Mouse (Mus musculus) lung, postnatal 0 days (tissue): ENCODE measurements at regions not wholly inside any gene's neighbourhood (a gene's known extent, or its start where the extent isn't known, plus 50 kb on each side); places are given as distances from the start of the nearest gene placed in this dataset.

Experiments
- ATAC-seq: fragments of 200-750 bp; cut with Nextera tagmentation; 2 replicates; pipeline ENCODE4 v1.8.0; 2017; ENCODE audit warnings: moderate library complexity
- DNase-seq: peaks from one replicate; pipeline ENCODE4 v3.0.0-alpha.2; 2016; ENCODE audit warnings: low spot score
- H3K27ac ChIP-seq: fragments of 300-500 bp; sonication (generic); 2 replicates; pipeline ENCODE4 v1.5.1; 2014; ENCODE audit warnings: antibody characterized with exemption, mild to moderate bottlenecking, low read length, mixed read lengths
- H3K27me3 ChIP-seq: fragments of 300-500 bp; sonication (generic); replicated peaks from 2 replicates; pipeline ENCODE4 v1.6.1; 2014; ENCODE audit warnings: low read length, mixed read lengths; ENCODE audit not compliant: insufficient read depth
- H3K36me3 ChIP-seq: fragments of 300-500 bp; sonication (generic); 2 replicates; pipeline ENCODE4 v1.6.1; 2014; ENCODE audit warnings: low read length, mixed read lengths; ENCODE audit not compliant: insufficient read depth
- H3K4me1 ChIP-seq: fragments of 300-500 bp; sonication (generic); 2 replicates; pipeline ENCODE4 v1.6.1; 2014; ENCODE audit warnings: antibody characterized with exemption, low read depth, low read length, mixed read lengths; ENCODE audit not compliant: insufficient read depth
- H3K4me2 ChIP-seq: fragments of 300-500 bp; sonication (generic); replicated peaks from 2 replicates; pipeline ENCODE4 v1.6.1; 2014; ENCODE audit warnings: low read depth, mild to moderate bottlenecking, low read length, moderate library complexity, mixed read lengths
- H3K4me3 ChIP-seq: fragments of 300-500 bp; sonication (generic); 2 replicates; pipeline ENCODE4 v1.5.1; 2014; ENCODE audit warnings: low read depth, low read length
- H3K9ac ChIP-seq: fragments of 300-500 bp; sonication (generic); replicated peaks from 2 replicates; pipeline ENCODE4 v1.6.1; 2014; ENCODE audit warnings: low read depth, mild to moderate bottlenecking
- H3K9me3 ChIP-seq: fragments of 300-500 bp; sonication (generic); 2 replicates; pipeline ENCODE4 v1.6.1; 2016; ENCODE audit warnings: low read length, mixed read lengths
- CTCF ChIP-seq: IDR thresholded peaks from 2 replicates; pipeline ENCODE4 v1.5.1; 2016; ENCODE audit warnings: antibody characterized with exemption, mild to moderate bottlenecking
- EP300 ChIP-seq: IDR thresholded peaks from 2 replicates; pipeline ENCODE4 v1.6.1; 2016; ENCODE audit warnings: antibody characterized with exemption, mild to moderate bottlenecking, control low read depth
- WGBS: fragments of 180-500 bp; shearing (Covaris S2); extraction: QIAGEN DNeasy Blood & Tissue Kit; methylation state at CpG from one replicate; pipeline ENCODE4 v1.1.7; 2014; 5-methylcytosine and 5-hydroxymethylcytosine counted together

DNA sequence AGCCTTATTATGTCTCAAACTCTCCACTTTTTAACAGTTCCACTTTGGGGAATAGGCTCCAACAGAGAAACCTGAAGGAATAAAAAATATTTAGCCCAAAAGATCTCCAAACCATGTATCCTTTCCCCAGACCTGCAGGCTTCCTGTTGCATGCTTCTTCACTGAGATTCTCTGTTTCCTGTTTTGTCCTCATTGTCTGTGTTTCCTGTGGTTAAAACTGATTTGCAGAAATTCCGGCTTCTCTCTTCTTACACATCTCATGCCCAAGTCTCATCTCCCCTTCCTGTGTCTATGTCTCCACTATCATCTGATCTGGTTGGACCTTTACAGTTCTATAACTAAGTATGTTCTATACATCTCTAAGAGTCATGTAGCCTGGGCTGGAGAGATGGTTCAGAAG, 3482.2 kb upstream of the Gm7489 start:
- Histone ChIP-seq H3K4me3 (no peak overlapping the region), H3K27ac (no peak overlapping the region), H3K27me3 (no peaks in the 10 kb centered on the region), H3K9ac (no peak overlapping the region), H3K36me3 (no peaks in the 10 kb centered on the region), H3K4me2 (no peak overlapping the region), H3K4me1 (no peaks in the 10 kb centered on the region), H3K9me3 (no peaks in the 10 kb centered on the region)
- peak; percentile 7 for DNase-seq
- ATAC-seq = no peak
- WGBS = 78% methylated on average over 1 of the region's 1 CpGs
- no peak for TF ChIP-seq CTCF

DNA sequence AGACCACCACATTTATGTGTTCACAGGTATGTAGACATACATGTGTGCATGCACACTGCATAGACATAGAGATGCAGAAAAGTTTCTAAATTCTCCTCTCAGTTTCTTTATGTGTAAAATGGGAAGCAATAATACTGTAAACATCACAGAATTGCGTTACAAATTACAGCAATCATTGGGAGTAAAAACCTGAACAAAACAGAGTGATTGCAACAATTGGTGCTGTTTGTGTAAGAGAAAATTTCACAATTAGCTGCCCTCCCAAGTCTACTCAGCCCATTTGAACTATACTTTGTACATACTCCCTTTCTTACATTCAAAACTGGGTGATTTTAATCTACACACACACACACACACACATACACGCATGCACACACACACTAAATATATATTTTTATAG, 3480.8 kb upstream of the Gm7489 start:
- 79% methylated on average over 2 of the region's 2 CpGs for WGBS
- no peak for ATAC-seq
- Histone ChIP-seq H3K9ac (no peak overlapping the region), H3K4me3 (no peak overlapping the region), H3K36me3 (no peaks in the 10 kb centered on the region), H3K4me1 (no peaks in the 10 kb centered on the region), H3K27me3 (no peaks in the 10 kb centered on the region), H3K4me2 (no peak overlapping the region), H3K27ac (no peak overlapping the region), H3K9me3 (no peaks in the 10 kb centered on the region)
- TF ChIP-seq EP300 = no peak
- no peak for TF ChIP-seq CTCF
- DNase-seq = no peak

DNA sequence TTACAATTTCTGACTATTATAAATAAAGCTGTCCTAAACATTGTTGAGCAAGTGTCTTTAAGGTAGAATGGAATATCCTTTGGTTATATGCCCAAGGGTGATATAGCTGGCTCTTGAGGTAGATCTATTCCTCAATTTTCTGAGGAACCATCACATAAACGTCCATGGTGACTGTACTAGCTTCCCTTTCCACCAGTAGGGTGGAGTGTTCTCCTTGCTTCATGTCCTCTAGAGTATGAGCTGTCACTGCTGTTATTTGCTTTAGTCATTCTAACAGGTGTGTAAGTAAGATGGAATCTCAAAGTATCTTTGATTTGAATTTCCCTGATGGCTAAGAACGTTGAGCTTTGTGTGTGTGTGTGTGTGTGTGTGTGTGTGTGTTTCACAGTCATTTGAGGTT, 3475.7 kb upstream of the Gm7489 start:
- Histone ChIP-seq H3K4me2 (no peak overlapping the region), H3K9ac (no peak overlapping the region), H3K27me3 (no peaks in the 10 kb centered on the region), H3K4me3 (no peak overlapping the region), H3K27ac (no peak overlapping the region), H3K9me3 (0 out of 2 replicates have a peak, but pooled peaks cover 2% of the 10 kb centered on the region), H3K4me1 (no peaks in the 10 kb centered on the region), H3K36me3 (no peaks in the 10 kb centered on the region)
- ATAC-seq (no peak), DNase-seq (no peak)
- WGBS = 35% methylated on average over 2 of the region's 2 CpGs
- no peak for TF ChIP-seq CTCF
- no peak for TF ChIP-seq EP300

DNA sequence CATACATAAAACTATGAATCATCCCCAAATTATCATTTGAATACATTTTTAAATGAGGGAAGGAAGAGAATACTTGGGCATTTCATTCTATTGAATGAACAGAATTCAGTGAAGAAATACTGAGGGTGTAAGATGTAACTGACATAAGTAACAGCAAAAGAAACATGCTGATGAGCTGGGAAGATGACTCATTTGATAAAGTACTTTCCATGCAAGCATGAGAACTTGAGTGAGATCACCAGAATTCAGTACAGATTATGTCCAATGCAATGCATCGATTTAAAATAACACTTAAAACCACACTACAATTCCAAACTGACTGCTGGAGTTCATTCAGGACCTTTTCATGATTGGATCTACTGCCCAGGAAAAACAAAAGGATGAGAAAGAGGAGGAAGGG, 3467.1 kb upstream of the Gm7489 start:
- Histone ChIP-seq H3K9ac (no peak overlapping the region), H3K4me3 (no peak overlapping the region), H3K36me3 (no peaks in the 10 kb centered on the region), H3K27me3 (no peaks in the 10 kb centered on the region), H3K27ac (no peak overlapping the region), H3K4me2 (no peak overlapping the region), H3K9me3 (no peaks in the 10 kb centered on the region), H3K4me1 (no peaks in the 10 kb centered on the region)
- WGBS = 91% methylated on average over 1 of the region's 1 CpGs
- ATAC-seq (no peak), DNase-seq (no peak)
- TF ChIP-seq CTCF = no peak

DNA sequence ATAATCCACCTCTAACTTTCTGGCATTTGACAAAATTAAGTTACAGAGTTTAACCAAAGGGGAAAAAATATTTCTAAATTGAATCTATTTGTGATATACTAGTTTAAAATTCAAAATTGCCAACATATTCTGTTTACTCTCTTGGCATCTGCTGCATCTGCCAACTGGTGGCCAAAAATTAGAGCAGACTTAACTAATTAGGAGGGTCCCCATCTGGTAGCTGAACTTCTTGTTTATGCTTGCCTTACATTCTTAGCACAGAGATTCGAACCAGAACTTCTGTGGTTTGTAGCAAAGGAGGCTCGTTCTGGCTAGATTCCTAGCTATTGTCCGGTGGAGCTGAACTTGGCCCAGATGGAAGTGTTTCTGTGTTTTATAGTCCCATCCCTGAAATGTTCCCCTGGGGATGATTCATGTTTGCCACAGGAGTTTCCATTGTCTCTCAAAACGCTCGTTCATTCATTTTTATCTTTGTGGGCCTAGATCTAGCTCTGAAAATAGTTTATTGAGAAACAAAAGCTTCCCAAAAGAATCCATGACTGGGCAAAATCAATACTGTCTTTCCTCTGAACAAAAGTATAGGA, 3461.5 kb upstream of the Gm7489 start:
- no peak overlapping the region for H3K4me3 ChIP-seq
- no peak for DNase-seq
- no peak for ATAC-seq

DNA sequence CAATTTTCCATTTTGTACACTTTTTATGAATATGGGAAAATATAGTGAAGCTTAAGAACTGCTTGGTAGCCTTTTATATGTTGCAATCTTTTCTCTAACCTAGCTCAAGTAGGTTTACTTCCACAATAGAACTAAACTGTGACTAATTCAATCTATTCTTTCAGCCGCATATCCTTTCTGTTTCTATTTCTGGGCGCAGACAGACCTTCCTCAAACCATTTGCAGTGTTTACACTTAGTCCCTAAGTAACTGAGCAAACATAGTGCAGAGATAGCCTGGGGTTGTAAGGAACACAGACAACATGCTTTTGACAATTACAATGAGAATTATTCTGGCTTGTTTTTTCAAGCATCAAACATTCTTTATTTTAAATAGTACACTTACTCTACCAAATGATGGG, 3435.1 kb upstream of the Gm7489 start:
- 22% methylated on average over 2 of the region's 2 CpGs for WGBS
- H3K27ac ChIP-seq = no peak overlapping the region
- no peaks in the 10 kb centered on the region for H3K36me3 ChIP-seq
- TF ChIP-seq CTCF = no peak
- TF ChIP-seq EP300 = no peak
- H3K4me2 ChIP-seq = no peak overlapping the region
- no peak overlapping the region for H3K9ac ChIP-seq
- ATAC-seq (no peak), DNase-seq (peak; percentile 18)
- H3K4me3 ChIP-seq = no peak overlapping the region
- no peaks in the 10 kb centered on the region for H3K4me1 ChIP-seq
- H3K9me3 ChIP-seq = no peaks in the 10 kb centered on the region
- no peaks in the 10 kb centered on the region for H3K27me3 ChIP-seq

More for the DNA sequence above, 3461.5 kb upstream of the Gm7489 start:
- no peak overlapping the region for H3K4me2 ChIP-seq
- 78% methylated on average over 5 of the region's 5 CpGs for WGBS
- H3K27me3 ChIP-seq = no peaks in the 10 kb centered on the region
- H3K27ac ChIP-seq = no peak overlapping the region
- no peaks in the 10 kb centered on the region for H3K9me3 ChIP-seq
- no peaks in the 10 kb centered on the region for H3K36me3 ChIP-seq
- TF ChIP-seq CTCF = no peak
- no peak for TF ChIP-seq EP300
- no peaks in the 10 kb centered on the region for H3K4me1 ChIP-seq
- no peak overlapping the region for H3K9ac ChIP-seq

DNA sequence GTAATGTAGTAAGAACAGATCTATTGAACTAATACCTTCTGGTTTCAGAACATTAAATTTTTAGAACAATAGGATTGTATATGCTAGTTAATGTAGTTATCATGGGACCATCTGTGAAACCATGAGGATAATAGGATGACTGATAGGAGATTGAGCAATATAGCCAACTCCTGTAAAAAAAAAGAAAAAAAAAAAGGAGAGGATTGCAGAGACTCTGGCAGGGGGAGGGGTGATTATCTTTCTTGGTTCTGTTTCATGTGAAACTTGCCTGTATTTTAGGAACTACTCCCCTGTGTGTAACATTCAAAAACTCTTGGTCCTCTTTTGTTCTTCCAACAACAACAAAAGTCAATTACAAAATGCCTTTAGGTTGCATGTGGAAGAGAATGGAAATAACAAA, 3412.1 kb upstream of the Gm7489 start:
- ATAC-seq = no peak
- DNase-seq = no peak

More for the DNA sequence above, 3412.1 kb upstream of the Gm7489 start:
- Histone ChIP-seq H3K4me3 (no peak overlapping the region), H3K27me3 (no peaks in the 10 kb centered on the region), H3K9me3 (no peaks in the 10 kb centered on the region), H3K9ac (no peak overlapping the region), H3K4me2 (no peak overlapping the region), H3K4me1 (no peaks in the 10 kb centered on the region), H3K27ac (no peak overlapping the region), H3K36me3 (no peaks in the 10 kb centered on the region)
- TF ChIP-seq CTCF (no peak), EP300 (no peak)
